Comparison of ENCODE assay signal across 11 mouse cellular contexts in genomic region chr12:86790100-86790848, GRCm38 (mm10). TPM values are rescaled to one million over a fixed set of nuclear protein-coding genes. Genes with fewer than 3 reads are reported as not detected.
DNase-seq lines count a peak whose midpoint lies in the region; ATAC-seq and TF ChIP-seq lines count a peak whose summit lies in the region.
"Had no signal": no experiment of that assay in that cellular context is flagged by ENCODE, and none has a peak within 500 bp of the region (broad histone marks: within the 10 kb centered on the region; RNA-seq: fewer than 3 reads in every experiment).

No protein-coding gene starts in this region.

- intact Hi-C loops in heart, postnatal 36 days (cut with DNase I), result no loop called here

- peaks cover 5% of the 10 kb centered on the region; the same call in 1 of the 2 replicates for H3K4me1 ChIP-seq in lung, postnatal 0 days (ENCODE audit: insufficient read depth, low read depth, low read length)
- peaks cover 44% of the 10 kb centered on the region for H3K4me1 ChIP-seq in hindbrain, embryonic 15.5 days (replicated peaks)
- 0 out of 2 replicates have a peak, but pooled peaks cover 9% of the 10 kb centered on the region for H3K4me1 ChIP-seq in stomach, embryonic 14.5 days (ENCODE audit: control insufficient read depth, insufficient read depth, low read length)

- H3K27ac ChIP-seq in lung, postnatal 0 days (ENCODE audit: low read length), result no peak overlapping the region
- peak overlapping the region; percentile 23; the same call in 1 of the 2 replicates for H3K27ac ChIP-seq in hindbrain, embryonic 15.5 days (replicated peaks)
- H3K27ac ChIP-seq in stomach, embryonic 14.5 days (ENCODE audit: low read length), result no peak overlapping the region
- H3K27ac ChIP-seq: embryonic facial prominence, embryonic 15.5 days; liver, embryonic 13.5 days had no signal

- peak; percentile 90 for DNase-seq in heart, adult 11 months
- DNase-seq in heart, postnatal 36 days, result no peak
- DNase-seq in lung, postnatal 0 days (ENCODE audit: low spot score), result no peak
- no peak for DNase-seq in lung, postnatal 4 days
- DNase-seq in cerebellum, adult 8-10 months, result no peak
- DNase-seq: liver, embryonic 13.5 days had no signal

- H3K4me2 ChIP-seq in lung, postnatal 0 days (replicated peaks; ENCODE audit: low read depth, low read length), result no peak overlapping the region
- no peak overlapping the region for H3K4me2 ChIP-seq in hindbrain, embryonic 15.5 days
- H3K4me2 ChIP-seq in stomach, embryonic 14.5 days (replicated peaks; ENCODE audit: low read depth, low read length), result no peak overlapping the region
- H3K4me2 ChIP-seq: embryonic facial prominence, embryonic 15.5 days; liver, embryonic 13.5 days had no signal

- no peaks in the 10 kb centered on the region for H3K27me3 ChIP-seq in lung, postnatal 0 days (replicated peaks; ENCODE audit: insufficient read depth, low read length)
- no peaks in the 10 kb centered on the region for H3K27me3 ChIP-seq in hindbrain, embryonic 15.5 days
- no peaks in the 10 kb centered on the region for H3K27me3 ChIP-seq in stomach, embryonic 14.5 days (ENCODE audit: control insufficient read depth, insufficient read depth, low read length)
- H3K27me3 ChIP-seq: embryonic facial prominence, embryonic 15.5 days; liver, embryonic 13.5 days had no signal

- no peak for TF ChIP-seq EP300 in lung, postnatal 0 days (IDR thresholded peaks at IDR 0.05)

- no peak for TF ChIP-seq CTCF in lung, postnatal 0 days (IDR thresholded peaks at IDR 0.05)

- no peak overlapping the region for H3K9ac ChIP-seq in lung, postnatal 0 days (replicated peaks; ENCODE audit: low read depth)
- no peak overlapping the region for H3K9ac ChIP-seq in hindbrain, embryonic 15.5 days
- 0 out of 2 replicates have a peak overlapping the region, but pooled peaks have one; percentile 6 for H3K9ac ChIP-seq in stomach, embryonic 14.5 days (replicated peaks; ENCODE audit: low read depth, low read length)
- H3K9ac ChIP-seq: embryonic facial prominence, embryonic 15.5 days; liver, embryonic 13.5 days had no signal

- H3K4me3 ChIP-seq in lung, postnatal 0 days (ENCODE audit: low read depth, low read length), result no peak overlapping the region
- H3K4me3 ChIP-seq in hindbrain, embryonic 15.5 days, result no peak overlapping the region
- no peak overlapping the region for H3K4me3 ChIP-seq in stomach, embryonic 14.5 days (ENCODE audit: low read depth, low read length)
- H3K4me3 ChIP-seq: embryonic facial prominence, embryonic 15.5 days; liver, embryonic 13.5 days had no signal

- peak; percentile 2; the same call in 1 of the 2 replicates for ATAC-seq in lung, postnatal 0 days
- ATAC-seq in hindbrain, embryonic 15.5 days (ENCODE audit: low FRiP score, low read depth), result no peak
- no peak for ATAC-seq in stomach, embryonic 14.5 days (ENCODE audit: insufficient number of reproducible peaks, insufficient read depth, low FRiP score, low read depth)
- ATAC-seq in erythroid progenitor cell, adult 5-6 weeks (replicated peaks; ENCODE audit: low FRiP score, poor library complexity, severe bottlenecking), result no peak
- ATAC-seq: inflammation-experienced regulatory T-cells, adult 6 months had no signal

- WGBS in lung, postnatal 0 days, result 38% methylated on average over 6 of the region's 6 CpGs
- 39% methylated on average over 6 of the region's 6 CpGs for WGBS in hindbrain, embryonic 15.5 days
- WGBS in stomach, embryonic 14.5 days, result 43% methylated on average over 6 of the region's 6 CpGs

- no peaks in the 10 kb centered on the region for H3K36me3 ChIP-seq in lung, postnatal 0 days (ENCODE audit: insufficient read depth, low read length)
- no peaks in the 10 kb centered on the region for H3K36me3 ChIP-seq in hindbrain, embryonic 15.5 days
- H3K36me3 ChIP-seq in stomach, embryonic 14.5 days (ENCODE audit: control insufficient read depth, insufficient read depth, low read length), result no peaks in the 10 kb centered on the region
- H3K36me3 ChIP-seq: embryonic facial prominence, embryonic 15.5 days; liver, embryonic 13.5 days had no signal

- H3K9me3 ChIP-seq in lung, postnatal 0 days (ENCODE audit: low read length), result no peaks in the 10 kb centered on the region
- no peaks in the 10 kb centered on the region for H3K9me3 ChIP-seq in hindbrain, embryonic 15.5 days
- no peaks in the 10 kb centered on the region for H3K9me3 ChIP-seq in stomach, embryonic 14.5 days (ENCODE audit: control insufficient read depth, low read depth, low read length)
- H3K9me3 ChIP-seq: embryonic facial prominence, embryonic 15.5 days; liver, embryonic 13.5 days had no signal

RNA-seq across cellular contexts. Expression of gene Lrrc74a, which starts 56.1 kb away (rescaled TPM):
- total RNA-seq in heart, postnatal 36 days (2021), result not detected
- not detected in 2 replicates for polyA plus RNA-seq in lung, postnatal 0 days (2015; fragmentation: Nextera tagmentation; extraction: Ambion mirVana)
- not detected in 2 replicates for polyA plus RNA-seq in hindbrain, embryonic 15.5 days (2015; fragmentation: Nextera tagmentation; extraction: Ambion mirVana)
- polyA plus RNA-seq in stomach, embryonic 14.5 days (2014; fragmentation: Nextera tagmentation; extraction: Ambion mirVana), result not detected in 2 replicates
- total RNA-seq in erythroid progenitor cell, adult 5-6 weeks (2015; ENCODE audit: low replicate concordance), result not detected in 2 replicates
- not detected in 2 replicates for total RNA-seq in erythroid progenitor cell, adult 5-6 weeks (2017; ENCODE audit: low replicate concordance)
- polyA plus RNA-seq: embryonic facial prominence, embryonic 15.5 days; inflammation-experienced regulatory T-cells, adult 6 months; liver, embryonic 13.5 days had no signal
